Mouse (Mus musculus) limb, embryonic 14.5 days (tissue): ENCODE measurements around the gene Zfp280b. TPM values are rescaled to one million over a fixed set of nuclear protein-coding genes. Genes with fewer than 3 reads are reported as not detected.

ENCODE experiments used
- ATAC-seq: fragments of 200-750 bp; cut with Nextera tagmentation; 2 replicates; pipeline ENCODE4 v1.8.0; 2017; ENCODE audit warnings: low read depth, moderate number of reproducible peaks, moderate TSS enrichment; ENCODE audit not compliant: low FRiP score
- DNase-seq: peaks from one replicate; pipeline ENCODE4 v3.0.0-alpha.2; 2015; ENCODE audit warnings: low spot score
- H3K27ac ChIP-seq: fragments of 300-500 bp; sonication (generic); replicated peaks from 2 replicates; pipeline ENCODE4 v1.5.1; 2014; ENCODE audit warnings: low read depth, mild to moderate bottlenecking, low read length, moderate library complexity, mixed read lengths
- H3K27me3 ChIP-seq: fragments of 300-500 bp; sonication (generic); 2 replicates; pipeline ENCODE4 v1.6.1; 2014; ENCODE audit warnings: low read length, mixed read lengths; ENCODE audit not compliant: control insufficient read depth, insufficient read depth
- H3K36me3 ChIP-seq: fragments of 300-500 bp; sonication (generic); 2 replicates; pipeline ENCODE4 v1.6.1; 2014; ENCODE audit warnings: mild to moderate bottlenecking, low read length, moderate library complexity, mixed read lengths; ENCODE audit not compliant: control insufficient read depth, insufficient read depth
- H3K4me1 ChIP-seq: fragments of 300-500 bp; sonication (generic); 2 replicates; pipeline ENCODE4 v1.6.1; 2014; ENCODE audit warnings: antibody characterized with exemption, low read length, mixed read lengths; ENCODE audit not compliant: control insufficient read depth, insufficient read depth
- H3K4me2 ChIP-seq: fragments of 300-500 bp; sonication (generic); replicated peaks from 2 replicates; pipeline ENCODE4 v1.6.1; 2014; ENCODE audit warnings: low read depth, mild to moderate bottlenecking, low read length, moderate library complexity; ENCODE audit not compliant: severe bottlenecking
- H3K4me3 ChIP-seq: fragments of 300-500 bp; sonication (generic); replicated peaks from 2 replicates; pipeline ENCODE4 v1.5.1; 2014; ENCODE audit warnings: low read length
- H3K9ac ChIP-seq: fragments of 300-500 bp; sonication (generic); 2 replicates; pipeline ENCODE4 v1.6.1; 2014; ENCODE audit warnings: mild to moderate bottlenecking, low read depth, low read length, moderate library complexity; ENCODE audit not compliant: severe bottlenecking
- H3K9me3 ChIP-seq: fragments of 300-500 bp; sonication (generic); 2 replicates; pipeline ENCODE4 v1.6.1; 2016; ENCODE audit warnings: low read length; ENCODE audit not compliant: control insufficient read depth
- POLR2A ChIP-seq: fragments of 200-500 bp; IDR thresholded peaks from 2 replicates; pipeline ENCODE4 v1.8.0; 2012; ENCODE audit warnings: inconsistent platforms, mild to moderate bottlenecking, moderate library complexity, borderline replicate concordance; ENCODE audit not compliant: insufficient read depth, insufficient read length; ENCODE audit errors: extremely low read depth
- WGBS: fragments of 180-500 bp; shearing (Covaris S2); extraction: QIAGEN DNeasy Blood & Tissue Kit; methylation state at CpG from one replicate; pipeline ENCODE4 v1.1.7; 2014; 5-methylcytosine and 5-hydroxymethylcytosine counted together
- polyA plus RNA-seq, 2 experiments: library from polyadenylated mRNA; depleted of rRNA in 1 of 2; stranded (reverse) in 1 of 2; unstranded in 1 of 2; fragments of >200 nt; fragmentation: Nextera tagmentation in 1 of 2; extraction: Ambion mirVana in 1 of 2; gene quantifications; 2 replicates each; pipeline versions ENCODE4 v1.2.1 to v1.2.3; 2012 to 2014

Zfp280b gene
- polyA plus RNA-seq, 2 experiments = 13.7 to 19.6 TPM

DNA sequence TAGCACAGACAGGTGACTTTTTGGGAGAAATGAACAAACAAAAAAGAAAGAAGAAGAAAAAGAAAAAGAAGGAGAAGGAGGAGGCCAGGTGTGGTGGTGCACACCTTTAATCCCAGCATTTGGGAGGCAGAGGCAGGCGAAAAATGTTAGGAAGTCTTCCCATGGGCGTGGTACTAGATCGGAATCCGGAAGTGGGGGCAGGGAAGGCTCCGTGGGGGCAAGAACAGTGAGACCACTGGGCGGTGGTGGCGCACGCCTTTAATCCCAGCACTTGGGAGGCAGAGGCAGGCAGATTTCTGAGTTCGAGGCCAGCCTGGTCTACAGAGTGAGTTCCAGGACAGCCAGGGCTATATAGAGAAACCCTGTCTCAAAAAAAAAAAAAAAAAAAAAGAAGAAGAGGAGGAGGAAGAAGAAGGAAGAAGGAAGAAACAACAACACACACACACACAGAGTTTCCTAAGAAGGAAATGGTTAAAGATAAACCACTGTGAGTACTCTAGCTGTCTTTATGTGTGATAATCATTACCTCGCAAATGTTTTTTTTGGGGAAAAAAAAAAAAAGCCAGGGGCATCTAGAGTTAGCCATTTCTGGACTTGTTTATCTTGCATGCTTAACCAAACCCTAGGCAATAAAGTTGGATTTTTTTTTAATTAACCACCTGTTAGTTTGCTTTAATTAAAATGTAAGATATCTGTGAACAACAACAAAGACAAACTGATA is 6.8 kb upstream of the Zfp280b start:
- ATAC-seq = no peak
- no peaks in the 10 kb centered on the region for H3K27me3 ChIP-seq
- H3K4me1 ChIP-seq = no peaks in the 10 kb centered on the region
- H3K27ac ChIP-seq = no peak overlapping the region
- WGBS = 86% methylated on average over 10 of the region's 10 CpGs
- no peak for TF ChIP-seq POLR2A
- no peak overlapping the region for H3K9ac ChIP-seq
- no peak overlapping the region for H3K4me3 ChIP-seq
- no peak overlapping the region for H3K4me2 ChIP-seq
- no peak for DNase-seq
- no peaks in the 10 kb centered on the region for H3K36me3 ChIP-seq
- H3K9me3 ChIP-seq = no peaks in the 10 kb centered on the region; the same call in 1 of the 2 replicates

- no peaks in the 10 kb centered on the region for H3K36me3 ChIP-seq
- H3K9me3 ChIP-seq = no peaks in the 10 kb centered on the region; the same call in 1 of the 2 replicates
- no peaks in the 10 kb centered on the region for H3K27me3 ChIP-seq
- no peak overlapping the region for H3K9ac ChIP-seq
- no peak overlapping the region for H3K4me2 ChIP-seq
- no peak for ATAC-seq
- H3K4me3 ChIP-seq = no peak overlapping the region
- no peaks in the 10 kb centered on the region for H3K4me1 ChIP-seq
- 57% methylated on average over 12 of the region's 12 CpGs for WGBS
- TF ChIP-seq POLR2A = no peak
- no peak for DNase-seq
- H3K27ac ChIP-seq = no peak overlapping the region
Measured at GRCm38 (mm10) chr10:76027127-76028015, 5.1 kb upstream of the Zfp280b start.

DNA sequence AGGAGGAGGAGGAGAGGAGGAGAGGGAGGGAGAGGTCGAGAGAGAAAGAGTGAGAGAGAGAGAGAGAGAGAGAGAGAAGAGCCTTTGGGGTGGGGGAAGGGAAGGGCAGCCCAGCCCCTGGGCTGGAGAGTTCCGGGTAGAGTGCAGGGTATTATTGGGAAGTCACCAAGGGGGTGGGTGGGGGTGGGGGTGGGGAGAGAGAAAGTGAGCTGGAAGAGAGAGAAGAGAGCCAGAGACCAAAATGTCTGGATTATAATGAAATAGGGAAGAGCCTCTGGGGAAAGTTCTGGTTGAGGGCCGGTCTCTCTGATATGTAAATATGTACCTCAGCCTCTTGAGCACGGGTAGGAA is 4.5 kb upstream of the Zfp280b start:
- Histone ChIP-seq H3K9me3 (no peaks in the 10 kb centered on the region; the same call in 1 of the 2 replicates), H3K27ac (no peak overlapping the region), H3K36me3 (no peaks in the 10 kb centered on the region), H3K4me3 (no peak overlapping the region), H3K27me3 (no peaks in the 10 kb centered on the region), H3K4me2 (no peak overlapping the region), H3K9ac (no peak overlapping the region), H3K4me1 (no peaks in the 10 kb centered on the region)
- 18% methylated on average over 4 of the region's 4 CpGs for WGBS
- TF ChIP-seq POLR2A = no peak
- DNase-seq (no peak), ATAC-seq (no peak)

- ATAC-seq = no peak
- H3K36me3 ChIP-seq = no peaks in the 10 kb centered on the region
- no peaks in the 10 kb centered on the region; the same call in 1 of the 2 replicates for H3K9me3 ChIP-seq
Measured at GRCm38 (mm10) chr10:76028396-76028795, 4.1 kb upstream of the Zfp280b start.

GRCm38 (mm10) chr10:76029276-76029675 is 3.2 kb upstream of the Zfp280b start:
- Histone ChIP-seq H3K4me2 (no peak overlapping the region), H3K9ac (no peak overlapping the region), H3K9me3 (no peaks in the 10 kb centered on the region; the same call in 1 of the 2 replicates), H3K36me3 (no peaks in the 10 kb centered on the region), H3K27ac (no peak overlapping the region), H3K4me1 (peaks cover 6% of the 10 kb centered on the region; the same call in 1 of the 2 replicates), H3K4me3 (no peak overlapping the region), H3K27me3 (no peaks in the 10 kb centered on the region)
- ATAC-seq (no peak), DNase-seq (no peak)
- no peak for TF ChIP-seq POLR2A
- 47% methylated on average over 5 of the region's 5 CpGs for WGBS

More at GRCm38 (mm10) chr10:76028396-76028795, 4.1 kb upstream of the Zfp280b start:
- DNase-seq = no peak
- no peak for TF ChIP-seq POLR2A
- 60% methylated on average over 9 of the region's 9 CpGs for WGBS
- H3K4me3 ChIP-seq = no peak overlapping the region
- no peak overlapping the region for H3K4me2 ChIP-seq
- peaks cover 3% of the 10 kb centered on the region; the same call in 1 of the 2 replicates for H3K4me1 ChIP-seq
- no peak overlapping the region for H3K9ac ChIP-seq
- H3K27ac ChIP-seq = no peak overlapping the region
- no peaks in the 10 kb centered on the region for H3K27me3 ChIP-seq
